Mouse (Mus musculus): ENCODE measurements around the gene Dnttip1. TPM values are rescaled to one million over a fixed set of nuclear protein-coding genes. Genes with fewer than 3 reads are reported as not detected.
A peak's percentile ranks its signal among the peaks of the same experiment; 100 is the strongest.

Gene Dnttip1
- polyA plus RNA-seq, 1 experiment from 2014 or later, result 80.2 TPM

DNA sequence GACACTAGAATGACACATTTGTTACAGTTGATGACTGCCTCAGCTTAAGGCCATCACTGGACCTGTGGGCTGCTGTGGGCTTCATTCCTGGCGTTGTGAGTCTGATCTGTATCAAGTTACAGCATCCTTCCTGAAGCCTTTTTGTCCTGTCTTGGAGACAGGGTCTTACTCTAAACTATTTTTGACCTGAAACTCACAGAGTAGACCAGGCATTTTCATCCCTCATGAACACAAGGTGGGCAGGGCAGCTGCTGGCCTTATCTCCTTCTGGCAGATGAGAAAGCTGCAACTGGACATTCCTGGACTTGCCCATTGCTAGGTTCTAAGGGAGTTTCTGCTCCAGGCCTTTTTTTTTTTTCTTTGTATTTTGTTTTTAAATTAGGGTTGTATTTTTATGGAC lies 12.9 kb downstream of the Dnttip1 start:
- Histone ChIP-seq H3K36me3 (ENCODE audit: poor library complexity, severe bottlenecking) (peaks cover 99% of the 10 kb centered on the region), H3K9me3 (replicated peaks) (no peaks in the 10 kb centered on the region)

DNA sequence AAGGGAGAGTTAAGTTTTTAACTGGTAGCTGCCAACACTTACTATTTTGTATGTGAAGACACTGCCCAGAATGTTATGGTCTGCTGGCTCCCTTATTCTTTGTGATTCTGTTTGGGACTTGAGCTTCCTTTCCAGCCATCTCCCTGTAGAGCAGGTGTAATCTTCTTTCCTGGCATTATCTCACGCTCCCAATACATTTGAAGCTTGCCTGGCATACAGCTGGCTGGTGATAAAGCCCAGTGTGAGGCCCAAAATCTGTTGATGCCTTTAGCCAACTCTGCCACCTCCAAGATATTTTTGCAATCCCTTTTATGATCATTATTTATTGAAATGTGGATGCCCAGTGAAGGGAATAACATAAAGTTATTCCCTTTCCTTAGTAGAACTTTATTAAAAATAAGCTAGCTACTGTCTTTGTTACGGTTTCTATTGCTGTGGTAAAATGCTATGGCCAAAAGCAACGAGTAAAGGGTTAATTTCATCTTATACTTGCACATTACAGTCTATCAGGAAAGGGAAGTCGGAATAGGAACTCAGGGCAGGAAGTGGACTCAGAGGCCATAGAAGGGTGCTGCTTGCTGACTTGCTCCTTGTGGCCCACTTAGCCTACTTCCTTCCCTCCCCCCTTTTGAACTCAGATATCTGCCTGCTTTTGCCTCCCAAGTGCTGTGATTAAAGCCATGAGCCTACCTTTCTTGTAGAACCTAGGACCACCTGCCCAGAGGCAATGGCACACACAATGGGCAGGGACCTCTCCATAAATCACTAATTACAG lies 14.5 kb downstream of the Dnttip1 start:
- Histone ChIP-seq H3K9me3 (replicated peaks) (no peaks in the 10 kb centered on the region), H3K4me3 (no peak overlapping the region), H3K27me3 (no peaks in the 10 kb centered on the region), H3K9ac (no peak overlapping the region), H3K36me3 (ENCODE audit: poor library complexity, severe bottlenecking) (peaks cover 93% of the 10 kb centered on the region), H3K4me2 (no peak overlapping the region), H3K27ac (no peak overlapping the region), H3K4me1 (no peaks in the 10 kb centered on the region)
- no peak for ATAC-seq
- 84% methylated on average over 4 of the region's 4 CpGs for WGBS

More for the DNA sequence above, 12.9 kb downstream of the Dnttip1 start:
- H3K9ac ChIP-seq, result no peak overlapping the region
- ATAC-seq, result no peak
- H3K4me1 ChIP-seq, result no peaks in the 10 kb centered on the region
- no peaks in the 10 kb centered on the region for H3K27me3 ChIP-seq
- no peak overlapping the region for H3K4me3 ChIP-seq
- H3K4me2 ChIP-seq, result no peak overlapping the region
- WGBS, result 83% methylated on average over 1 of the region's 1 CpGs
- no peak overlapping the region for H3K27ac ChIP-seq

DNA sequence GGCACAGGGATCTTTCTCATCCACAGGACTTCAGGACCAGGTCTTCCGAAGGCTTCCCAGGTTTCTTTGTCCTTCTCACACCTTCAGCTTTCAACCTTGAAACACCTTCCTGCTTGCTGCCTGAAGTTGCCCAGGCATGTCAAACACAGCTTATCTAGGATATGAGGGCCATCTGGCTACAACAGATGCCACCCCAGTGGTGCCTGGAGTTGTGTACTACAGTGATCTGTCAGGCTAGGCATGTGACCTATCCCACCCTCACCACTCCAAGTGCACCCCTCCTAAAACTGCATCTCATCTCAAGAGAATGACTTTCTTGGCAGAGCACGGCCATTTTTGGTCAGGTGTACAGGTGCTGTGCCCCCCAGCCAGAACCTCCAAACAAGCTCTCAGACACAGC lies 15.7 kb downstream of the Dnttip1 start:
- no peak overlapping the region for H3K4me3 ChIP-seq
- 94% methylated on average over 2 of the region's 2 CpGs for WGBS
- no peaks in the 10 kb centered on the region for H3K9me3 ChIP-seq (replicated peaks)
- no peak overlapping the region for H3K27ac ChIP-seq
- peaks cover 93% of the 10 kb centered on the region for H3K36me3 ChIP-seq (ENCODE audit: poor library complexity, severe bottlenecking)
- no peak overlapping the region for H3K9ac ChIP-seq
- H3K4me1 ChIP-seq, result no peaks in the 10 kb centered on the region
- H3K27me3 ChIP-seq, result no peaks in the 10 kb centered on the region
- ATAC-seq, result no peak
- no peak overlapping the region for H3K4me2 ChIP-seq

DNA sequence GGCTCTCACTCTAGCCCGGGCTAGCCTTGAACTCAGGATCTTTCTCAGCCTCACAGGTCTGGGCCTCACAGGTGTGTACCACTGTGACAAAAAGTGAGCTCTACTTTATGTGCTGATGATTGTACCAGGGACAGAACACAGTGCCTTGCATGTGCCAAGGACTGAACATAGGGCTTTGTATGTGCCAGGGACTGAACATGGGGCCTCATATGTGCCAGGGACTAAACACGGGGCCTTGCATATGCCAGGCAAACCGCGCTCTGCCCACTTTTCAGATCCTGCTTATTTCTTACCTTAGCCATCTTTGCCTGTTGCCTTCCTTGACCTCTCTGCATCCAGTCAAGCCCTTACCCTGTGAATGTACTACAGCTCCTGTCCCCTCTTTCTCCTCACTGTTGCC lies 16.2 kb downstream of the Dnttip1 start:
- no peak for ATAC-seq
- 97% methylated on average over 4 of the region's 4 CpGs for WGBS
- no peak overlapping the region for H3K4me2 ChIP-seq
- H3K4me1 ChIP-seq, result no peaks in the 10 kb centered on the region
- H3K9ac ChIP-seq, result no peak overlapping the region
- H3K4me3 ChIP-seq, result no peak overlapping the region
- H3K27me3 ChIP-seq, result no peaks in the 10 kb centered on the region
- peaks cover 93% of the 10 kb centered on the region for H3K36me3 ChIP-seq (ENCODE audit: poor library complexity, severe bottlenecking)
- H3K27ac ChIP-seq, result no peak overlapping the region
- H3K9me3 ChIP-seq (replicated peaks), result no peaks in the 10 kb centered on the region

DNA sequence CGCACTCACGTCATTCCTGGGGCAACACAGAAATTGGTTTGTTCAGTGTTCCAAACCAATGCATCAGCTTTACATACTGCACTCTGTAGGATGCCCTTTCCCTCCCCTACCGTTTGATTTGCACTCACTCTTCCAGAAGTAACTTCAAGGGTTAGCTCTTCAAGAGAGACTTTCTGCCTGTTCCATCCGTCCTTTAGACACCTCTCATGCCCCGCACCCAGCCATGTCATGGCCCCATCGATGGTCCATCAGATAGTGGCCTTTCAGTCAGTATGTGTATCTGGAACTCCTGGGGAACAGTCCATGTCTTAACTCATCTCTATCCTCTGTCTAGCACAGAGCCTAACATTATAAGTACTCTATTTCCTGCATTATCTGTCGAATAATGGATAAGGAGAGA lies 16.8 kb downstream of the Dnttip1 start:
- H3K4me3 ChIP-seq, result no peak overlapping the region
- no peaks in the 10 kb centered on the region for H3K4me1 ChIP-seq
- peaks cover 92% of the 10 kb centered on the region for H3K36me3 ChIP-seq (ENCODE audit: poor library complexity, severe bottlenecking)
- no peak overlapping the region for H3K9ac ChIP-seq
- WGBS, result 84% methylated on average over 7 of the region's 7 CpGs
- no peaks in the 10 kb centered on the region for H3K27me3 ChIP-seq
- H3K4me2 ChIP-seq, result no peak overlapping the region
- no peaks in the 10 kb centered on the region for H3K9me3 ChIP-seq (replicated peaks)
- no peak overlapping the region for H3K27ac ChIP-seq
- ATAC-seq, result no peak

DNA sequence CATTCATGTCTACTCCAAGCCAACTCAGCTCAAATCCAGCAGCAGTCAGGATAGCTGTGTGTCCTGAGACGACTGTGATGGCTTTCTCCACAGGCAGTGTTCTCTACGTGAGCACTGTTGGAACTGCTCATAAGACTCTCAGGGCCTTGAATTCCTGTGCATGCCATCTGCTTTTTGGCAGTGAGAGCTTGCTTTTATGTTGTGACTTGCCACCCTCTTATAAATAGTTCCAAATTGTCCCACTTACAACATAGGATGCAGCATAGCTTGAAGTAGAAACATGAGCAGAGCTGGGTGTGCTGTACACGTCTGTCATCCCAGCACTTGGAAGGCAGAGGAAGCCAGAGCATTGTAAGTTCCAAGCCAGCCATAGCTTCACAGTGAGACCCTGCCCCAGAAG lies 20.1 kb downstream of the Dnttip1 start:
- Histone ChIP-seq H3K9ac (no peak overlapping the region), H3K36me3 (ENCODE audit: poor library complexity, severe bottlenecking) (peaks cover 70% of the 10 kb centered on the region), H3K27me3 (no peaks in the 10 kb centered on the region), H3K4me2 (no peak overlapping the region), H3K4me3 (no peak overlapping the region), H3K9me3 (replicated peaks) (no peaks in the 10 kb centered on the region), H3K4me1 (peaks cover 10% of the 10 kb centered on the region), H3K27ac (no peak overlapping the region)
- ATAC-seq, result no peak
- WGBS, result 75% methylated on average over 3 of the region's 3 CpGs

DNA sequence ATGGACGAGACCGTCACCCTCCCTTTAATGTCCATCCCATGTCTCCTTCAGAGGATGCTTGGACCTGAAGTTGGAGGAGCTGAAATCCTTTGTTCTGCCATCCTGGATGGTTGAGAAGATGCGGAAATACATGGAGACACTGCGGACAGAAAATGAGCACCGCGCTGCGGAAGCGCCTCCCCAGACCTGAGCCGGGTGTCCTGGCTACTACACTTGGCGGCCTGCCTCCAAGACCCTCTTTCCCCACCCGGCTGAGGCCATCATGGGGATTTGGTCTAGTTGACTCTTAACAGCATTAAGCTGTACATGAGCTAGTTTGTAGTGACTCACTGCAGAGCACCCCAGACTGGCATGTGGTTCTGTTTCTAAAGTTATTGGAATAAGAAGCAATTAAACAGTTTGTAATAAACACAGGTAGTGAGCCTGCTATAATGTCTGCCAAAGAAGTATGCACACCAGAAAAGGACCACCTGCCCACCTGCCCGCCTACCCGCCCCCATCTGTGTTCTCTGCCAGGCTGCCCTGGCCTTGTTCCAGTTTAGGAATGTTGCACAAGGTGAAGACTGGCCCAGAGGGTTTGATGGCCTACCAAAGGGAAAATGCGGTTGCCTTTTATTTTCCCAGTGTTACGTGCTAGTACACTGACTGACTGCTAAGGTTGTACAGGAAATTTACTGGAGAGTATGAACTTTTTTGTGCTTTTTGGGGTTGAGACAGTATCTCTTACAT lies 22.2 kb downstream of the Dnttip1 start:
- Histone ChIP-seq H3K36me3 (ENCODE audit: poor library complexity, severe bottlenecking) (peaks cover 68% of the 10 kb centered on the region), H3K9me3 (replicated peaks) (no peaks in the 10 kb centered on the region), H3K4me3 (no peak overlapping the region), H3K27me3 (no peaks in the 10 kb centered on the region), H3K4me2 (no peak overlapping the region), H3K9ac (no peak overlapping the region), H3K4me1 (peaks cover 26% of the 10 kb centered on the region), H3K27ac (no peak overlapping the region)
- ATAC-seq, result no peak
- WGBS, result 90% methylated on average over 15 of the region's 15 CpGs

DNA sequence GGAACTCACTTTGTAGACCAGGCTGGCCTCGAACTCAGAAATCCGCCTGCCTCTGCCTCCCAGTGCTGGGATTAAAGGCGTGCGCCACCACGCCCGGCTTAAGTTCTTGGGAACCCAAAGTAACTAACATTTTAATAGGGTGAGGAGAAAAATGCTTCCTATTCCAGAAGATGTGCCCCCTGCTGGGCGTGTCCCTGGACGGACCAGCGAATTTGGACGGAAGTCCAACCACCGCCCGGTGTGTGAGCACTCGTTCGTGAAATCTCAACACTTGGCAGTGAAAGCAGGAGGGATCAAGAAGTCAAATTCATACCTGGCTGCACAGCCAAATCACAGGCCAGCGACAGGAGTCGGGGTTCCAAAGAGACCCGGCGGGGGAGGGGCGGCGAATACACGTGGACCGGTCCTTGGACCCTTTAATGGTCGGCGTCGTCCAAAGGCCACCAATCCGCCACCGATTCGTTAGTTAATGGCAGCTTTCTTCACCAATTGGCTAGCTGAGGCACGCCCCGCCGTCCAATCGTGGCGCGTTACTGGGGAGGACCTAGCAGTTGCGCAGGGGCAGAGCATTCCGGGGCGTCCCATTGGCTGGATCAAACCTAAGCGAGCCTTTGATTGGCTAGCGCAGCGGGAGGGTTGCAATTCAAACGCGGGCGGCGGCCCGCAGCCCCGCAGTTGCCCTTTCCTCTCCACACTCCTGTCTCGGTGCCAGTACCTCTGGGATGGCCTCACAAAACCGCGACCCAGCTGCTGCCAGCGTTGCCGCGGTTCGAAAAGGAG lies 23.7 kb downstream of the Dnttip1 start, which contains the start of gene Ube2c:
Gene Ube2c (plus strand): TSS at position 641 of the 780 bp plus-strand sequence.
- Histone ChIP-seq H3K4me2 (peak within 1 kb of the TSS; percentile 94), H3K27ac (peak within 1 kb of the TSS; percentile 22; the same call in 1 of the 2 replicates), H3K9ac (peak within 1 kb of the TSS; percentile 84), H3K4me1 (peaks cover 26% of the 10 kb centered on the region), H3K27me3 (no peaks in the 10 kb centered on the region), H3K4me3 (peak within 1 kb of the TSS; percentile 90), H3K9me3 (replicated peaks) (no peaks in the 10 kb centered on the region), H3K36me3 (ENCODE audit: poor library complexity, severe bottlenecking) (peaks cover 63% of the 10 kb centered on the region)
- ATAC-seq, result peak; percentile 100
- 2% methylated on average over 53 of the region's 53 CpGs for WGBS

DNA sequence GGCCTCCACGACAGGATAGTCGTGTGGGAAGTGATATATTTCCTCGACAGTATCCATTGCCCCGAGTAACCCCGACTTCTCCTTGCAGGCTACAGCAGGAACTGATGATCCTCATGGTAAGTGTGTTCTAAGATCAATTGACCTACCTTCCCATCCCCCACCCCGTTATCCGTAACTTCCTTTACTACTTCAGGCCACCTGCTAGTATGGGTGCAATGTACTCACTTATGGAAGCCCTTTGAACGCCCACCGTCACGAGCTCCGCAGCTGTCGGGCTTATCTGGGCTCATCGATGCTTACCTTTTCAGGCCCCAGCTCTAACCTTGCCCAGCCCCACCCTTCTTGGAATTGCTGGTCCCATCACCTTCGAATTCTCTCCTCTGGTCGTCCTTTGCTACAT lies 24.5 kb downstream of the Dnttip1 start:
- no peak overlapping the region; the same call in 1 of the 2 replicates for H3K27ac ChIP-seq
- H3K9ac ChIP-seq, result peak overlapping the region; percentile 84
- no peak for ATAC-seq
- H3K27me3 ChIP-seq, result no peaks in the 10 kb centered on the region
- peaks cover 26% of the 10 kb centered on the region for H3K4me1 ChIP-seq
- peak overlapping the region; percentile 90 for H3K4me3 ChIP-seq
- peaks cover 55% of the 10 kb centered on the region for H3K36me3 ChIP-seq (ENCODE audit: poor library complexity, severe bottlenecking)
- H3K4me2 ChIP-seq, result peak overlapping the region; percentile 94
- WGBS, result 4% methylated on average over 15 of the region's 15 CpGs
- no peaks in the 10 kb centered on the region for H3K9me3 ChIP-seq (replicated peaks)

DNA sequence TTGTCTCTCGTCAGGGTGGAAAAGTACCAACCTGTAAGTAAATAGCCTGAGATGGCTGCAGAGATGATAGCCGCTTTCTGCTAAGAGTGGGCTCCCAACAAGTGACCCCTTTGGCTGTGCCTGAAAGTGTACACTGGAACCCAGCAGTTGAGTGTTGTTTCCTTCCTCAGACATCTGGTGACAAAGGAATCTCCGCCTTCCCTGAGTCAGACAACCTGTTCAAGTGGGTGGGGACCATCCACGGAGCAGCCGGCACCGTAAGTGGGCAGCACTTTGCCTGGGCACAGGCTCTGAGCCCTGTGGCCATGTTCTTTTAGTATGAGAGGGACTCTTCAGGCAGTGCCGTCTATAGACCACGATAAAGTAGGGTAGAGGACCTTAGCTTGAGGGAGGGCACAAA lies 25.3 kb downstream of the Dnttip1 start:
- H3K9me3 ChIP-seq (replicated peaks), result no peaks in the 10 kb centered on the region
- 78% methylated on average over 8 of the region's 8 CpGs for WGBS
- H3K9ac ChIP-seq, result peak overlapping the region; percentile 84
- H3K36me3 ChIP-seq (ENCODE audit: poor library complexity, severe bottlenecking), result peaks cover 47% of the 10 kb centered on the region
- peak overlapping the region; percentile 90 for H3K4me3 ChIP-seq
- peaks cover 26% of the 10 kb centered on the region for H3K4me1 ChIP-seq
- ATAC-seq, result no peak
- no peaks in the 10 kb centered on the region for H3K27me3 ChIP-seq
- peak overlapping the region; percentile 94 for H3K4me2 ChIP-seq
- no peak overlapping the region for H3K27ac ChIP-seq

DNA sequence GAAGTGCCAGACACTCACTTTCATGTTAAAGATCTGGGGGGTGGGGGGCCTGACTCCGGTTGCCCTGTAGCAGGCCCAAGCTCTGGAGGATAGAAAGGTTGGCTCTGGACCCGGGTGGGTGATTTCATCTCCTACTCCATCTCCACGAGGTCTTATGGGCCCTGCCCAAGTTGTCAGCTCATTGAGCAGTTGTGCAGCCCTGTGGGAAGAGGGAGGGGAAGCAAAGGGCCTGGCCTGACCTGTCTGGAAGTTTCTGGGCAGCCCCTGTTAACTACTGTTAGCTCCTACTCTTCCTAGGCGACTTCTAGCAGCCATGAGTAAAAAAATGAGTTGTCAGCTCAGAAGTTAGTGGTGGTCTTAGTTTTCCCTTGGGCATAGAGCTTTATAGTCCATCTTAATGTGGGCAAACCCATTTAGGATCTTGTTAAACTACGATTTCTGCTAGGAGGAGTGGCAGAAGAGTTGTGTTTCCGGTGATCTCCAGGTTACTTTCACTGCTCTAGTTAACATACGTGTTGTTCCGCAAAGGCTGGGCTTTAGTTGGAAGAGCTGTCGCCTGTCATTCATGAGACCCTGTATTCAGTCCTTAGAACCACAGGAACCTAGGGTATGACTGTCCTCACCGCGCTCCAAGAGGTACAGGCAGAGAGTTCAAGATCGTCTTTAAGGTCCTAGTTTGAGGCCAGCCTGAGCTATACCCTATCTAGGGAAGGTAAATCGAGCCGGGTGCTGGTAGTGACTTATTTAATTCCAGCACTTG lies 27.6 kb downstream of the Dnttip1 start:
- H3K27ac ChIP-seq, result 0 out of 2 replicates have a peak overlapping the region, but pooled peaks have one; percentile 10
- H3K9ac ChIP-seq, result no peak overlapping the region
- peaks cover 25% of the 10 kb centered on the region for H3K36me3 ChIP-seq (ENCODE audit: poor library complexity, severe bottlenecking)
- ATAC-seq, result no peak
- H3K27me3 ChIP-seq, result no peaks in the 10 kb centered on the region
- 82% methylated on average over 14 of the region's 14 CpGs for WGBS
- H3K4me3 ChIP-seq, result no peak overlapping the region
- H3K4me1 ChIP-seq, result peaks cover 26% of the 10 kb centered on the region
- H3K4me2 ChIP-seq, result no peak overlapping the region
- no peaks in the 10 kb centered on the region for H3K9me3 ChIP-seq (replicated peaks)

All from forebrain, embryonic 13.5 days (tissue).